13 mouse cellular contexts compared by ENCODE assay signal in genomic region chr14:103777386-103777785, GRCm38 (mm10).
DNase-seq lines count a peak whose midpoint lies in the region; ATAC-seq and TF ChIP-seq lines count a peak whose summit lies in the region.
"Had no signal": no experiment of that assay in that cellular context is flagged by ENCODE, and none has a peak within 500 bp of the region (broad histone marks: within the 10 kb centered on the region; RNA-seq: fewer than 3 reads in every experiment).

No protein-coding gene starts in this region.

- H3K4me1 ChIP-seq in intestine, embryonic 16.5 days (ENCODE audit: control insufficient read depth, insufficient read depth, low read length): no peaks in the 10 kb centered on the region
- no peaks in the 10 kb centered on the region for H3K4me1 ChIP-seq in intestine, postnatal 0 days (replicated peaks; ENCODE audit: control insufficient read depth, insufficient read depth, low read length)
- H3K4me1 ChIP-seq in forebrain, embryonic 16.5 days (replicated peaks; ENCODE audit: control insufficient read depth, insufficient read depth, low read length): peaks cover 22% of the 10 kb centered on the region
- H3K4me1 ChIP-seq in midbrain, embryonic 11.5 days (ENCODE audit: control insufficient read depth, insufficient read depth, low read length): peaks cover 17% of the 10 kb centered on the region
- peaks cover 5% of the 10 kb centered on the region; the same call in 1 of the 2 replicates for H3K4me1 ChIP-seq in stomach, embryonic 15.5 days
- no peaks in the 10 kb centered on the region; the same call in 1 of the 2 replicates for H3K4me1 ChIP-seq in cerebellum, adult 2 months (ENCODE audit: control insufficient read depth, insufficient read depth, low read length)
- H3K4me1 ChIP-seq: heart, embryonic 10.5 days had no signal

- no peak for TF ChIP-seq CTCF in intestine, postnatal 0 days (IDR thresholded peaks at IDR 0.05; ENCODE audit: low read depth)
- no peak for TF ChIP-seq CTCF in cerebellum, adult 2 months (IDR thresholded peaks at IDR 0.05; ENCODE audit: borderline replicate concordance, insufficient read depth, low read depth, low read length)

- no peaks in the 10 kb centered on the region for H3K9me3 ChIP-seq in intestine, embryonic 16.5 days (ENCODE audit: control insufficient read depth, low read length)
- no peaks in the 10 kb centered on the region for H3K9me3 ChIP-seq in intestine, postnatal 0 days (ENCODE audit: control insufficient read depth)
- no peaks in the 10 kb centered on the region for H3K9me3 ChIP-seq in forebrain, embryonic 16.5 days (ENCODE audit: control insufficient read depth, low read length)
- no peaks in the 10 kb centered on the region for H3K9me3 ChIP-seq in midbrain, embryonic 11.5 days (ENCODE audit: control insufficient read depth, low read length)
- H3K9me3 ChIP-seq in stomach, embryonic 15.5 days: no peaks in the 10 kb centered on the region
- H3K9me3 ChIP-seq: embryonic facial prominence, embryonic 12.5 days; heart, embryonic 10.5 days; limb, embryonic 12.5 days had no signal

- no peak overlapping the region for H3K9ac ChIP-seq in intestine, embryonic 16.5 days (ENCODE audit: low read depth, low read length)
- H3K9ac ChIP-seq in intestine, postnatal 0 days (ENCODE audit: low read depth, low read length): no peak overlapping the region
- H3K9ac ChIP-seq in forebrain, embryonic 16.5 days (replicated peaks; ENCODE audit: low read depth, low read length): no peak overlapping the region
- H3K9ac ChIP-seq in midbrain, embryonic 11.5 days (ENCODE audit: low read length): peak overlapping the region; percentile 5; the same call in 1 of the 2 replicates
- no peak overlapping the region for H3K9ac ChIP-seq in stomach, embryonic 15.5 days
- H3K9ac ChIP-seq: embryonic facial prominence, embryonic 12.5 days; limb, embryonic 12.5 days had no signal

- H3K4me2 ChIP-seq in intestine, embryonic 16.5 days (ENCODE audit: low read depth, low read length): no peak overlapping the region
- H3K4me2 ChIP-seq in intestine, postnatal 0 days (replicated peaks; ENCODE audit: low read depth): no peak overlapping the region
- no peak overlapping the region for H3K4me2 ChIP-seq in forebrain, embryonic 16.5 days (ENCODE audit: low read length)
- H3K4me2 ChIP-seq in midbrain, embryonic 11.5 days: no peak overlapping the region
- H3K4me2 ChIP-seq in stomach, embryonic 15.5 days: no peak overlapping the region

- TF ChIP-seq POLR2A in cerebellum, adult 2 months (IDR thresholded peaks at IDR 0.05; ENCODE audit: borderline replicate concordance, insufficient read depth, low read length): no peak

- H3K36me3 ChIP-seq in intestine, embryonic 16.5 days (ENCODE audit: control insufficient read depth, insufficient read depth, low read length): no peaks in the 10 kb centered on the region
- H3K36me3 ChIP-seq in intestine, postnatal 0 days (ENCODE audit: control insufficient read depth, insufficient read depth): no peaks in the 10 kb centered on the region
- H3K36me3 ChIP-seq in forebrain, embryonic 16.5 days (ENCODE audit: control insufficient read depth, insufficient read depth): no peaks in the 10 kb centered on the region
- H3K36me3 ChIP-seq in midbrain, embryonic 11.5 days (ENCODE audit: control insufficient read depth, insufficient read depth, low read length): no peaks in the 10 kb centered on the region
- H3K36me3 ChIP-seq in stomach, embryonic 15.5 days: no peaks in the 10 kb centered on the region
- H3K36me3 ChIP-seq: embryonic facial prominence, embryonic 12.5 days; heart, embryonic 10.5 days; limb, embryonic 12.5 days had no signal

- peak; percentile 93 for DNase-seq in midbrain, embryonic 11.5 days (ENCODE audit: low spot score, missing footprints)
- no peak for DNase-seq in left cerebral cortex, adult 18-20 months (ENCODE audit: low spot score in 2 of 2)
- no peak for DNase-seq in cerebellum, adult 2 months
- DNase-seq in ovary, adult 18-20 months (ENCODE audit: low spot score): no peak
- DNase-seq: B cell, adult 2 months; thymus, adult 18-20 months had no signal

- H3K4me3 ChIP-seq in intestine, embryonic 16.5 days (ENCODE audit: low read length): no peak overlapping the region
- no peak overlapping the region for H3K4me3 ChIP-seq in intestine, postnatal 0 days (ENCODE audit: low read depth, low read length)
- H3K4me3 ChIP-seq in forebrain, embryonic 16.5 days (replicated peaks; ENCODE audit: low read length): no peak overlapping the region
- H3K4me3 ChIP-seq in midbrain, embryonic 11.5 days (ENCODE audit: low read depth, low read length): no peak overlapping the region
- no peak overlapping the region for H3K4me3 ChIP-seq in stomach, embryonic 15.5 days (replicated peaks)
- no peak overlapping the region for H3K4me3 ChIP-seq in cerebellum, adult 2 months (replicated peaks; ENCODE audit: insufficient read depth, low read depth, low read length)
- H3K4me3 ChIP-seq: limb, embryonic 12.5 days had no signal

- H3K27ac ChIP-seq in intestine, embryonic 16.5 days (ENCODE audit: low read length): peak overlapping the region; percentile 65; the same call in 1 of the 2 replicates
- H3K27ac ChIP-seq in intestine, postnatal 0 days (ENCODE audit: low read depth, low read length): no peak overlapping the region
- peak overlapping the region; percentile 34; the same call in 1 of the 2 replicates for H3K27ac ChIP-seq in forebrain, embryonic 16.5 days (ENCODE audit: low read length)
- peak overlapping the region; percentile 86 for H3K27ac ChIP-seq in midbrain, embryonic 11.5 days (ENCODE audit: low read depth, low read length)
- peak overlapping the region; percentile 31; the same call in 1 of the 2 replicates for H3K27ac ChIP-seq in stomach, embryonic 15.5 days
- H3K27ac ChIP-seq in cerebellum, adult 2 months (ENCODE audit: insufficient read depth, low read length): no peak overlapping the region

- no peaks in the 10 kb centered on the region for H3K27me3 ChIP-seq in intestine, embryonic 16.5 days (replicated peaks; ENCODE audit: control insufficient read depth, insufficient read depth, low read length)
- H3K27me3 ChIP-seq in intestine, postnatal 0 days (replicated peaks; ENCODE audit: control insufficient read depth, insufficient read depth, low read length): no peaks in the 10 kb centered on the region
- no peaks in the 10 kb centered on the region for H3K27me3 ChIP-seq in forebrain, embryonic 16.5 days (replicated peaks; ENCODE audit: control insufficient read depth, insufficient read depth, low read length)
- H3K27me3 ChIP-seq in midbrain, embryonic 11.5 days (ENCODE audit: control insufficient read depth, insufficient read depth, low read length): no peaks in the 10 kb centered on the region
- H3K27me3 ChIP-seq in stomach, embryonic 15.5 days (replicated peaks): no peaks in the 10 kb centered on the region
- H3K27me3 ChIP-seq in cerebellum, adult 2 months (ENCODE audit: control insufficient read depth, insufficient read depth, low read length): no peaks in the 10 kb centered on the region; the same call in 1 of the 2 replicates
- H3K27me3 ChIP-seq: embryonic facial prominence, embryonic 12.5 days; limb, embryonic 12.5 days had no signal

- WGBS in intestine, embryonic 16.5 days: 64% methylated on average over 4 of the region's 4 CpGs
- 62% methylated on average over 4 of the region's 4 CpGs for WGBS in intestine, postnatal 0 days
- 14% methylated on average over 4 of the region's 4 CpGs for WGBS in forebrain, embryonic 16.5 days
- 22% methylated on average over 4 of the region's 4 CpGs for WGBS in midbrain, embryonic 11.5 days
- WGBS in stomach, embryonic 15.5 days: 68% methylated on average over 4 of the region's 4 CpGs
- 64% methylated on average over 4 of the region's 4 CpGs for WGBS in cerebellum, adult 2 months

- no peak for ATAC-seq in intestine, embryonic 16.5 days
- ATAC-seq in intestine, postnatal 0 days: no peak
- no peak for ATAC-seq in forebrain, embryonic 16.5 days
- no peak for ATAC-seq in midbrain, embryonic 11.5 days (ENCODE audit: low FRiP score)
- no peak for ATAC-seq in stomach, embryonic 15.5 days (ENCODE audit: insufficient read depth, low FRiP score, low read depth)

Comparison
In these comparisons a context has a peak if more than half of its experiments do, and no peak if none do; other contexts are left out.
1. H3K27ac ChIP-seq: peak in intestine, embryonic 16.5 days (single experiment), forebrain, embryonic 16.5 days (single experiment), midbrain, embryonic 11.5 days (single experiment) and stomach, embryonic 15.5 days (single experiment); none in intestine, postnatal 0 days (single experiment) and cerebellum, adult 2 months (single experiment).